Mouse (Mus musculus): ENCODE data around the gene Arl5a.

The Arl5a gene

GRCm38 (mm10) chr2:52361086-52361485, 63.6 kb downstream of the Arl5a start:
- no peak for DNase-seq (ENCODE audit: low spot score)

- no peak for DNase-seq (ENCODE audit: low spot score)
These were observed 65.0 kb downstream of the Arl5a start for GRCm38 (mm10) chr2:52359722-52360121.

- DNase-seq (ENCODE audit: low spot score), result no peak
These were observed 66.5 kb downstream of the Arl5a start for GRCm38 (mm10) chr2:52358156-52358555.

- no peak for DNase-seq (ENCODE audit: low spot score)
These were observed 73.7 kb downstream of the Arl5a start for GRCm38 (mm10) chr2:52351029-52351428.

All from left cerebral cortex, adult 11 months (tissue).